25 mouse cellular contexts compared by ENCODE assay signal in genomic region chr1:78424848-78425247, GRCm38 (mm10).
DNase-seq lines count a peak whose midpoint lies in the region; ATAC-seq and TF ChIP-seq lines count a peak whose summit lies in the region.
"Had no signal": no experiment of that assay in that cellular context is flagged by ENCODE, and none has a peak within 500 bp of the region (broad histone marks: within the 10 kb centered on the region; RNA-seq: fewer than 3 reads in every experiment).

No protein-coding gene starts in this region.

- no peak overlapping the region for H3K9ac ChIP-seq in liver, embryonic 16.5 days (ENCODE audit: low read depth, low read length)
- no peak overlapping the region for H3K9ac ChIP-seq in lung, postnatal 0 days (replicated peaks; ENCODE audit: low read depth)
- H3K9ac ChIP-seq in intestine, postnatal 0 days (ENCODE audit: low read depth, low read length): no peak overlapping the region
- H3K9ac ChIP-seq: forebrain, embryonic 13.5 days; liver, embryonic 14.5 days; neural tube, embryonic 12.5 days had no signal

- TF ChIP-seq EP300 in lung, postnatal 0 days (IDR thresholded peaks at IDR 0.05): no peak

- no peaks in the 10 kb centered on the region for H3K9me3 ChIP-seq in liver, embryonic 16.5 days (replicated peaks; ENCODE audit: control insufficient read depth, low read length)
- no peaks in the 10 kb centered on the region for H3K9me3 ChIP-seq in lung, postnatal 0 days (ENCODE audit: low read length)
- H3K9me3 ChIP-seq in intestine, postnatal 0 days (ENCODE audit: control insufficient read depth): no peaks in the 10 kb centered on the region
- H3K9me3 ChIP-seq: forebrain, embryonic 13.5 days; midbrain, embryonic 10.5 days; neural tube, embryonic 12.5 days had no signal

- H3K27ac ChIP-seq in liver, embryonic 16.5 days (ENCODE audit: low read length): no peak overlapping the region
- H3K27ac ChIP-seq in lung, postnatal 0 days (ENCODE audit: low read length): no peak overlapping the region
- H3K27ac ChIP-seq in intestine, postnatal 0 days (ENCODE audit: low read depth, low read length): no peak overlapping the region
- H3K27ac ChIP-seq: forebrain, embryonic 13.5 days; liver, embryonic 14.5 days; midbrain, embryonic 10.5 days; neural tube, embryonic 12.5 days had no signal

- no peak overlapping the region for H3K4me2 ChIP-seq in liver, embryonic 16.5 days (ENCODE audit: low read depth, low read length)
- no peak overlapping the region for H3K4me2 ChIP-seq in lung, postnatal 0 days (replicated peaks; ENCODE audit: low read depth, low read length)
- H3K4me2 ChIP-seq in intestine, postnatal 0 days (replicated peaks; ENCODE audit: low read depth): no peak overlapping the region
- H3K4me2 ChIP-seq: forebrain, embryonic 13.5 days; neural tube, embryonic 12.5 days had no signal

- H3K4me1 ChIP-seq in liver, embryonic 16.5 days (ENCODE audit: control insufficient read depth, low read depth, low read length): no peaks in the 10 kb centered on the region; the same call in 1 of the 2 replicates
- 0 out of 2 replicates have a peak, but pooled peaks cover 5% of the 10 kb centered on the region for H3K4me1 ChIP-seq in lung, postnatal 0 days (ENCODE audit: insufficient read depth, low read depth, low read length)
- peaks cover 12% of the 10 kb centered on the region; the same call in 1 of the 2 replicates for H3K4me1 ChIP-seq in intestine, postnatal 0 days (replicated peaks; ENCODE audit: control insufficient read depth, insufficient read depth, low read length)

- peak; percentile 30 for ATAC-seq in liver, embryonic 16.5 days (ENCODE audit: low read depth)
- ATAC-seq in lung, postnatal 0 days: peak; percentile 49
- ATAC-seq in intestine, postnatal 0 days: peak; percentile 43; the same call in 1 of the 2 replicates
- ATAC-seq: forebrain, embryonic 13.5 days; hindbrain, postnatal 0 days; midbrain, embryonic 16.5 days; Patski had no signal

- no peaks in the 10 kb centered on the region; the same call in 1 of the 2 replicates for H3K36me3 ChIP-seq in liver, embryonic 16.5 days (ENCODE audit: control insufficient read depth, insufficient read depth)
- H3K36me3 ChIP-seq in lung, postnatal 0 days (ENCODE audit: insufficient read depth, low read length): no peaks in the 10 kb centered on the region
- H3K36me3 ChIP-seq in intestine, postnatal 0 days (ENCODE audit: control insufficient read depth, insufficient read depth): peaks cover 16% of the 10 kb centered on the region

- no peaks in the 10 kb centered on the region for H3K27me3 ChIP-seq in liver, embryonic 16.5 days (ENCODE audit: control insufficient read depth, insufficient read depth, low read depth, low read length)
- H3K27me3 ChIP-seq in lung, postnatal 0 days (replicated peaks; ENCODE audit: insufficient read depth, low read length): no peaks in the 10 kb centered on the region
- no peaks in the 10 kb centered on the region for H3K27me3 ChIP-seq in intestine, postnatal 0 days (replicated peaks; ENCODE audit: control insufficient read depth, insufficient read depth, low read length)
- H3K27me3 ChIP-seq: neural tube, embryonic 12.5 days; Patski had no signal

- TF ChIP-seq CTCF in lung, postnatal 0 days (IDR thresholded peaks at IDR 0.05): no peak
- TF ChIP-seq CTCF in intestine, postnatal 0 days (IDR thresholded peaks at IDR 0.05; ENCODE audit: low read depth): no peak

- intact Hi-C loops in heart, postnatal 14 days (cut with DNase I): no loop called here

- WGBS in liver, embryonic 16.5 days (ENCODE audit: insufficient replicate concordance): 74% methylated on average over 4 of the region's 4 CpGs
- 63% methylated on average over 4 of the region's 4 CpGs for WGBS in lung, postnatal 0 days
- WGBS in intestine, postnatal 0 days: 42% methylated on average over 4 of the region's 4 CpGs

- DNase-seq in heart, adult 11 months: peak; percentile 73
- DNase-seq in heart, postnatal 14 days: no peak
- no peak for DNase-seq in liver
- peak; percentile 61 for DNase-seq in lung, postnatal 0 days (ENCODE audit: low spot score)
- no peak for DNase-seq in lung, postnatal 10 days
- DNase-seq: adrenal gland, postnatal 10 days; cerebellum, adult 8-10 months; cerebellum, postnatal 25 days; gastrocnemius, postnatal 25 days; heart, adult 18-20 months; kidney, adult 11 months; kidney, postnatal 10 days; layer of hippocampus, postnatal 36 days; left cerebral cortex, postnatal 4 days; thymus, adult 2 months; thymus, postnatal 4 days had no signal

- H3K4me3 ChIP-seq in liver, embryonic 16.5 days (ENCODE audit: low read depth, low read length): no peak overlapping the region
- H3K4me3 ChIP-seq in lung, postnatal 0 days (ENCODE audit: low read depth, low read length): no peak overlapping the region
- no peak overlapping the region for H3K4me3 ChIP-seq in intestine, postnatal 0 days (ENCODE audit: low read depth, low read length)
- H3K4me3 ChIP-seq: forebrain, embryonic 13.5 days; midbrain, embryonic 10.5 days; neural tube, embryonic 12.5 days had no signal

Comparison
In these comparisons a context has a peak if more than half of its experiments do, and no peak if none do; other contexts are left out.
1. DNase-seq: peak in heart, adult 11 months (single experiment) and lung, postnatal 0 days (single experiment); none in heart, postnatal 14 days (0 of 2), liver (single experiment) and lung, postnatal 10 days (single experiment).
2. Peak in every context shown above with its lines, with median percentiles within 50 percentile points of each other: ATAC-seq.